Mouse (Mus musculus) liver, postnatal 0 days (tissue): Measurements from ENCODE around the gene Cacnb4.

Experiments
- CTCF ChIP-seq: sonication (generic); IDR thresholded peaks from 2 replicates; pipeline ENCODE4 v1.5.1; 2016; ENCODE audit warnings: antibody characterized with exemption, low read depth
- EP300 ChIP-seq: IDR thresholded peaks from 2 replicates; pipeline ENCODE4 v1.6.1; 2016; ENCODE audit warnings: antibody characterized with exemption, low read depth, mild to moderate bottlenecking

- no peak for TF ChIP-seq CTCF
- TF ChIP-seq EP300: no peak
These were observed 155.6 kb downstream of the Cacnb4 start for GRCm38 (mm10) chr2:52521012-52521411.
